Mouse (Mus musculus) spleen, adult 2 months (tissue): ENCODE data around the gene Coasy.

Experiments
- CTCF ChIP-seq: fragments of 200-500 bp; IDR thresholded peaks from 2 replicates; pipeline ENCODE4 v1.5.1; 2011; ENCODE audit warnings: mild to moderate bottlenecking, inconsistent platforms; ENCODE audit not compliant: insufficient read depth, insufficient read length, insufficient replicate concordance; ENCODE audit errors: extremely low read depth
- POLR2A ChIP-seq: fragments of 200-500 bp; IDR thresholded peaks from 2 replicates; pipeline ENCODE4 v1.6.1; 2011; ENCODE audit warnings: low read depth, low read length, inconsistent platforms

GRCm38 (mm10) chr11:101131701-101132100 lies 49.3 kb downstream of the Coasy start:
- TF ChIP-seq CTCF = no peak
- TF ChIP-seq POLR2A = no peak
